Mouse (Mus musculus) bone marrow, adult 2 months (tissue): ENCODE data around the gene Mdh1. TPM values are rescaled to one million over a fixed set of nuclear protein-coding genes. Genes with fewer than 3 reads are reported as not detected.

Experiments
- H3K27ac ChIP-seq: fragments of 200-500 bp; 2 replicates; pipeline ENCODE4 v1.5.1; 2012; ENCODE audit warnings: low read depth, mild to moderate bottlenecking, control low read depth, inconsistent platforms, low read length; ENCODE audit not compliant: control insufficient read depth, poor library complexity, insufficient read depth
- H3K4me1 ChIP-seq: fragments of 200-500 bp; 2 replicates; pipeline ENCODE4 v1.6.1; 2011; ENCODE audit warnings: low read length; ENCODE audit not compliant: control insufficient read depth, insufficient read depth
- H3K4me3 ChIP-seq: fragments of 200-500 bp; replicated peaks from 2 replicates; pipeline ENCODE3; 2011; ENCODE audit warnings: mild to moderate bottlenecking, low read depth, low read length, control low read depth; ENCODE audit not compliant: control insufficient read depth
- CTCF ChIP-seq: fragments of 200-500 bp; IDR thresholded peaks from 2 replicates; pipeline ENCODE4 v1.5.1; 2011; ENCODE audit warnings: low read length, control low read depth; ENCODE audit not compliant: control insufficient read depth, insufficient read depth
- POLR2A ChIP-seq: fragments of 200-500 bp; IDR thresholded peaks from 2 replicates; pipeline ENCODE4 v1.6.1; 2011; ENCODE audit warnings: low read depth, mild to moderate bottlenecking, control low read depth, low read length, borderline replicate concordance; ENCODE audit not compliant: control insufficient read depth
- WGBS: fragments of 180-500 bp; shearing (Covaris S2); methylation state at CpG from one replicate; pipeline ENCODE4 v1.1.7; 2018; 5-methylcytosine and 5-hydroxymethylcytosine counted together
- polyA plus RNA-seq: library from polyadenylated mRNA; stranded (reverse); fragments of >200 nt; gene quantifications from 2 replicates; pipeline ENCODE4 v1.2.4, GENCODE M21; 2011; ENCODE audit warnings: low replicate concordance; ENCODE audit not compliant: missing spikeins, insufficient read depth, insufficient read length

Gene Mdh1
- polyA plus RNA-seq = 27.2 and 70.4 TPM in 2 replicates

DNA sequence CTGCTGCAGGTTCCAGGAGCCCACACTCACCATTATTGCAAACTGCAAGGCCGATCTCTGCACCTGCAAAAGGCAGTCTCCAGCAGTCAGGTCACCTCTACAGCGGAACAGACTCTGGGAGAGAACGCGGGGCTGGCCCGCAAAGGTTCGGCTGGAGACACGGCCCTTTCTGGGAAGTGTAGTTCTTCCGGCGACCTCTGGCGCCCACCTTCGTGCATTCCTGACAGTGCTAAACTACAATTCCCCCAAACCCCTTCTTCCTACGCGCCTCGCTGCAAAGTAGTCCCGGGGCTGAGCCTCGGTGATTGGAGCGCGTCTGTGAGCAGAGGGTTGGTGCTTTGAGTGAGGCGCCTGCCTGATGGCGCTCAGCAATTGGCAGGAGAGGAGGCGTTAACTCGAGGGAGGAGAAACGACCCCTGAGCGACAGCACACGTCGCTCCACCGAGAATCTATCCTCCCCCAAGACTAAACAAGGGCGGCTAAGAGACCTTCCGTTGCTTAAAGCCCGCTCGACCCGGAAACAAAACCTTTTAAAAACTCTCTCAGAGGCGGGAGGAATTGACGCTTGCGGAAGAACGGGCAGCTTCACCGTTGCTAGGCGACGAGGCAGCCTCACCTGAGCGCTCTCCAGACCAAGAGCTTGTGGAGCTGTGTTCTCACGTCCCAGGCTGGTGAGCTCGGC is at the start of gene Mdh1, which contains the start of gene Wdpcp:
Gene Mdh1, minus strand, starts transcription at position 668 of the 682 bp plus-strand sequence.
Gene Wdpcp, plus strand, starts transcription at position 536 of the 682 bp plus-strand sequence.
- H3K4me3 ChIP-seq = peak within 1 kb of the TSS; percentile 70
- WGBS = under 1% methylated on average over 42 of the region's 42 CpGs
- H3K27ac ChIP-seq = peak within 1 kb of the TSS; percentile 28; the same call in 1 of the 2 replicates
- TF ChIP-seq CTCF (no peak), POLR2A (peak; percentile 58; the same call in 1 of the 2 replicates)
- H3K4me1 ChIP-seq = peaks cover 3% of the 10 kb centered on the region

DNA sequence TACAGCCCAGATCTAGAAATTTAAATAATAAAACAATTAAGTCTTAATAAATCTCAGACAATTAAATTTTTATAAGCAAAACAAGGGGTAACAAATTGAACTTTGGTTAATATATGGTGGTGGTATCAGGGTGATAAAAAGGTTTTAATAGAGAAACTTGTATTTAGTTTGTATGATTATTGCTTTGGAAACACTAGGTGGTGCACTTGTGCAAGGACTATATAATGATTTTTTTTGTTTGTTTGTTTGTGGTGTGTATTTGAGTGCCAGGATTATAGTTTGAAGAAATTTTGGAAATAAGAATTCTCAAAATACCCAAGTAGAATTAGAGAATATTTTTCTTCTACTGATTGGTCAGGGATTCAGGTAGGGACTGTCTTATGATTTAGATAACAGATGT is 43.7 kb upstream of the Mdh1 start:
- no peak for TF ChIP-seq POLR2A
- no peak for TF ChIP-seq CTCF
- Histone ChIP-seq H3K4me3 (no peak overlapping the region), H3K4me1 (no peaks in the 10 kb centered on the region), H3K27ac (no peak overlapping the region)

DNA sequence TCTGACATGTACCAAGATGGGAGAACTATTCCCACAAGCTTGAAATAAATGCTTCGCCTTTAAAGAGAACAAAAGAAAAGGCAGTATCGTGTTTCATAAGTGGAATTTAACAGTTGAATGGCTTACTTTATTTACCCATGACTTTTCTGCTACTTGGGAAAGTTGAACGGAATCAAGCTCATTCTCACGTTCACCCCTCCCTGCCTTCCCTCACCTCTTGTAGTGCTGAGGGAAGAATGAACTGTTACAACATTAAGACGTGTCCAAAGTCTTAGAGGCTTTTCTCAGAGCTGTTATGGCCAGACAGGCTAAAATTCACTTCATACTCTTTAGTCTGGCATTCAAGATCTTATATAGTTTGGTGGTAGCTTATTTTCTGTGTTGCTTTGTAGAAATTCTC is 30.3 kb upstream of the Mdh1 start:
- H3K4me3 ChIP-seq = no peak overlapping the region
- TF ChIP-seq CTCF (no peak), POLR2A (no peak)
- 72% methylated on average over 5 of the region's 5 CpGs for WGBS

DNA sequence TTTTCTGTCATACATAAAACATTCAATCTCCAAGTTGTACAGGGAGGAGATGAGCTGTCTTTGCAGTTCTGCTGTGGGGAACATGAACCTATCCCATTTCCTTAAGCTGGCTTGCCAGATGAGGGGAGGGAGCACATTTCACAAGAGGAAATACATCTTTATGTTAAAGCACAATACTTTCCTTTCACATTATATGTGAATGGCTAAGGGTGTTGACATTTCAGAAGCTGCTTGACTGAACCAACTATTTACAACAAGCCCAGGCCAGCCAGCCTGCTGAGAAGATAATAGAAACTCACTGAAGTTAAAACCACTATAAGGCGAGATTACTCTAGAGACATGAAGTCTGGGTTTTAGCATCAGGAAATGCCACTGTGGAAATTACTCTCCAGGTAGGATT is 11.1 kb upstream of the Mdh1 start:
- no peaks in the 10 kb centered on the region for H3K4me1 ChIP-seq
- H3K27ac ChIP-seq = no peak overlapping the region
- H3K4me3 ChIP-seq = no peak overlapping the region
- 54% methylated on average over 1 of the region's 1 CpGs for WGBS
- TF ChIP-seq POLR2A = no peak
- no peak for TF ChIP-seq CTCF

More for the DNA sequence above, 30.3 kb upstream of the Mdh1 start:
- H3K27ac ChIP-seq = no peak overlapping the region
- H3K4me1 ChIP-seq = no peaks in the 10 kb centered on the region

DNA sequence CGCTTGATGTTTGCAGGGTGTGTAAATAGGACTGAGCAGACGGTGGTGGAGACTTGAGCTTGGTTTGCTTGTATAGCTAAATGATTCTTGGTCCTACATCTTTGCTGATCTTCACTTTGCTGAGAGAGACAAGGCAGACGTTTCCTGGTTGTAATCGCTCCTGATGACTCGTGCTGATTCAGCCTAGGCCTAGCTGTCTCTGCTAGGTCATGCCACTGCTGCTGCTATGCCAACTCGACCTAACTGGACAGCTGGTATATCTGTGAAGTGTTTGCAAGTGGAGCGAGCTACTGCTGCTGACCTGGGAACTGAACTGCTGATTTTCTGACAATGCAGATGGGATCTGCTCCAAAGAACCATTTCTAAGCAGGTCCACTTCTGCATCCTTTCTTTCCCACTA is 9.3 kb upstream of the Mdh1 start:
- H3K27ac ChIP-seq = no peak overlapping the region
- H3K4me3 ChIP-seq = no peak overlapping the region
- TF ChIP-seq CTCF (no peak), POLR2A (no peak)
- no peaks in the 10 kb centered on the region for H3K4me1 ChIP-seq
- WGBS = 64% methylated on average over 7 of the region's 7 CpGs

DNA sequence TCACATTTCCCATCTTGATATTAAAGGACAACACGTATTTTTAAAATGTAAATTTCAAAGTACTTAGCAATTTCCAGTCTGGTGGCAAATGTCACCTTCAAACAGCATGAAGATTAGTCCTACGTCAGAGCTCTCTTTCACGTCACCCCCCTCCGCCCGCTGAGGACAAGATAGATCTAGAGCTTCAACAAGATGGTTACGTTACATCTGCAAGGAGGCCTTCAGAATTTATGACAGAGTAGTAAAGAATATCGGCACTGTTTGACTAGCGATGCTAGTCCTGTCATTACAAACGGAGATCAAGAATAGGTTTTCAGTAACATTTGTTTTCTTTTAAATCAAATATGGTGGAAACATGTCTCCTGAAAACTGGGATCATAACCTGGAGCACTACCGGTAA is 1.2 kb downstream of the Mdh1 start:
- 11% methylated on average over 10 of the region's 10 CpGs for WGBS
- Histone ChIP-seq H3K4me1 (peaks cover 3% of the 10 kb centered on the region), H3K4me3 (peak overlapping the region; percentile 49), H3K27ac (no peak overlapping the region)
- TF ChIP-seq CTCF = no peak
- no peak for TF ChIP-seq POLR2A

DNA sequence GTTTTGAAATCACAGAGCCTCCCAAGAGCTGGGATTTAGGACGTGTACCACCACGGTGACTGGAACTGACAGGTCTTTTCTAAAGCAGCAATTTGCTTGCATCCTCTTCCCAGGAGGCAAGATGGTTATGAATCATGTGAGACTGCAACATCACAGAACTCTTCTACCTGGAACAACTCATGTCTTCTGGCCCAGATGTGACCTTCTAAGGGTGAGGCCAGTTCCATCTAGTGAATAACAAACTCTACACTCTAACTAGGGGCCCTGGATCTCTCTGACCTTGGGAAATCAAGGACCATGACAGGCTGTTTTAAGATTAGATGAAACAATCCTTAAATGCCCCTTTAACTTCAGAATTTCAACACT is 2.1 kb downstream of the Mdh1 start:
- peaks cover 3% of the 10 kb centered on the region for H3K4me1 ChIP-seq
- 38% methylated on average over 2 of the region's 2 CpGs for WGBS
- TF ChIP-seq POLR2A = no peak
- no peak for TF ChIP-seq CTCF
- H3K27ac ChIP-seq = no peak overlapping the region
- no peak overlapping the region for H3K4me3 ChIP-seq

DNA sequence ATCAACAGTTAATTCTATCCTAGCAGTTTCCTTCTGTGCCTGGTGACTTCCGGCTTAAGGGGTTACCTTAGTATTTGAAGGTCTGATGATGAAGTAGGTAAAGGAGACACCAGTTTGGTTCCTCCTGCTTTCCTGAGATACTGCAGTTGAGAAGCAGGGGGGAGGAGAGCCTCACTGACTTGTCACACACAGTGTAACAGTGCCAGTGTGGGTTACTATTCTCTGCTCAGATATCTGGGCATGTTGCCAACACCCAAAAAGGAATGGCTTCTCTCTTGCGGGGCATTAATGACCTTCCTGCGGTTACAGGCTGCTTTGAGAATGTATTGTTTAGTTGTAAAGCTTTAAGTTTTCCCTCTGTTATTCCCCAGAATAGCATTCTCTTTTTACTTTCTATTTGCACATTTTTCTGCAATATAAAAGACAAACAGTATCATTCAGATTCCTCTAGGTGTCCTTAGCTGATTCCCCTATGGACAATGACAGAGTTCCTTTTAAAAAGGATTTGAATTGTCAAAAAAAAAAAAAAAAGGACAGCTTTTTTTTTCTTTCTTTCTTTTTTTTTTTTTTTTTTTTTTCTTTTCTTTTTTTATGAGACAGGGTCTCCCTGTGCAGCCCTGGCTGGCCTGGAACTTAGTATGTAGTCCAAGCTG is 2.6 kb downstream of the Mdh1 start:
- Histone ChIP-seq H3K27ac (peak overlapping the region; percentile 39; the same call in 1 of the 2 replicates), H3K4me3 (no peak overlapping the region)

More for the DNA sequence above, 2.6 kb downstream of the Mdh1 start:
- under 1% methylated on average over 3 of the region's 3 CpGs for WGBS
- TF ChIP-seq POLR2A = no peak
- no peak for TF ChIP-seq CTCF
- peaks cover 3% of the 10 kb centered on the region for H3K4me1 ChIP-seq
